Mouse (Mus musculus) thymus, postnatal 25 days (tissue): ENCODE results near the gene Kif22.
A peak's percentile ranks its signal among the peaks of the same experiment; 100 is the strongest.

Experiments
- DNase-seq: peaks from one replicate; pipeline ENCODE4 v3.0.0; 2022

Gene Kif22

DNA sequence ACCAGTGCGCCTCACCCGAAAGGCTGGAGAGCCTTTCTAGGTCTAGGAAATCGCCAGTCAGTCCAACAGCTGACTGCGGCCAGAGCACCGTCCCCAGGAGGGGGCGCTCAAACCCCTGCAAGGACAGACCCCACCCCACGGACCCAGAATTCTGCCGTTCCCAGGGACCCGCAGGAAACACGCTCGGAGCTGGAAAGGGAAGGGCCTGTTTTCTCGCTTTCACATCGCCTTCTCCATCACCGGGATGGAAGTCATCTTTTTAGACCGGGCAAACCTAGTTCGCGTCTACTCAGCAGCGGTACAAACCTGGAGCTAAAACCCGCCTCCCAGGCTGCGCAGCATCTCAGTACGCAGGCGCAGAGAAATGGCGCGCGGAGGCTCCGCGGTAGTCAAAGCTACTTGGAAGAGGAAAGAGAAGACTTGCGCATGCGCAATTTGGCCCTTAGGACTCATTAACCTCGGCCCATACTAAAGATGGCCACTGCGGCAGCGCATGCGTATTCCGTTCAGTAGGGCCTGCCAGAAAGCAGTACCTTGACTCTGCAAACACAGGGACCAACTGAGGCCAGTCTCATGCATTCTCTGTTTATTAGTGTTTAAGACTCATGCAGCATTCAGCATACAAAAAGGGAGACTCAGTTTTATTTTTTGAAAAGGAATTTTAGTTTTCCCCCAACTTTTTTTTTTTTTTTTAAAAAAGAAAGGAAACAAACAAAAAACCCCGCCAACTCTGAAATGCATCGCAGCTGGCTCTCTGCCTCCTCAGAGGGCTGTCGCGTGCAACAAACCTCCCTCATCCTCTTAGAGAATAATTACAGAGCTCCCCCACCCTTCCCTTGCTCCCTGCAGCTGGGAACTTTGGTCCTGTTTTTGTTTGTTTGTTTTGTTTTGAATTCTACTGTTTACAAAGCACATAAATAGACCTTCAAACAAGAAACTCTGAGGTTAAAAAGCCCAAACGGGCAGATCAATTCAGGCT is 25.0 kb downstream of the Kif22 start, which contains the start of gene Pagr1a:
TSS of gene Pagr1a (minus strand) at position 382 of the 979 bp plus-strand sequence.
- peak; percentile 96 for DNase-seq

DNA sequence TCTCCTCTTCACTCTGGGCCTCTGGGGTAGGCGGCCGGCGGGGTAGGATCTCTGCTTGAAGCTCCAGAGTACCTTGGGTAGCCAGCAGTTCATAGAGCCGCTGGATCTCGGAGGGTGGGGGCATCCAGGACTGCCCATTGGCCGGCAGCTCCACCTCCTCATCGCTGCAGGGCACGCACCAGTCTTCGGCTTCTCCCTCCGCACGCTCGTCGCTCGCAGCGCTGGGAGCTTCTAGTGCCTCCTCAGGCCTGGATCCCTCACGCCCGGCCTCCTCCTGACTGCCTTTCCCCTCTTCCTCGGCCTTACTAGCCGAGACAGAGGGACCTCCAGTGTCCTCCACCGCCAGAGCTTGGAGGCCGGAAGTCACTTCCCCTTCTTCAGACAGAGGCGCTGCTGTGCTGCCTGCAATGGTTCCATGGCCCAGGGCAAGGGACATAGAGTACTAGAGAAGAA is 25.8 kb downstream of the Kif22 start:
- no peak for DNase-seq

DNA sequence TGATC is 26.0 kb downstream of the Kif22 start, which contains the start of gene Pagr1b:
TSS of gene Pagr1b (minus strand) at position 4 of the 5 bp plus-strand sequence.
- no peak for DNase-seq

DNA sequence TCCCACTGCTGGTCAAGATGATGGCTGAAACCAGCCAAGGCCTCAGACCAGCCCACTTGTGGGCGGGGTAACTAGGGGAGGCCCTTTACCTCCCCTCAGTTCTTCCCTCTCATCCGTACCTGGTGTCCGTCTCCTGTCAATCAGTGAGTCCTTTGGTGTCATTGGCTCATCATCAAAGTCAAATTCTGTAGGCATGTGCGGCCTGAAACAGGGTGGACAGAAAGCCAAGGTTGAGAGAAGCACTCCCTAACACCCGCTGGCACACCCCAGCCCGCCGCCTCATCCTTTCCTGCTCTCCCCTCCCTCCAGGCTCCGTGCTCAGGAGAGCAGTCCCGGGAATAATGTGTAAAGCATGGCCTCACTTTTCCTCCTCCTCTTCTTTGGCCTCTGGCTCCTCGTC is 26.2 kb downstream of the Kif22 start:
- no peak for DNase-seq

DNA sequence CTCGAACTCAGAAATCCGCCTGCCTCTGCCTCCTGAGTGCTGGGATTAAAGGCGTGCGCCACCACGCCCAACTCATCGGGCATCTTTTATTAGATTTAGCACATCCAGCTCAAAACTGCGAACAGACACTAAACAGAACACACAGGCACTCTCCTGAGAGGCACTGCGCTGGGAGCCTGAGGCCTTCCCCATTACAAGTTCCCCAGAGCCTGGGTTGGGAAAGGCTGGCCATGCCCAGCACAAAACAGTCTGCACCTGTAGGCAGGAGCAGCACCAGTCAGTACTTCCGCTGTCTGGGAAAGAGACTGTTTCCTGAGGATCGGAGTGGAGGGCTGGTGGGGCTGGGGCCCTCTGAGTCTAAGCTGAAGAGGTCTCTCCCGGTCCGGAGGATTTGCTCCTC is 27.3 kb downstream of the Kif22 start:
- DNase-seq, result no peak

DNA sequence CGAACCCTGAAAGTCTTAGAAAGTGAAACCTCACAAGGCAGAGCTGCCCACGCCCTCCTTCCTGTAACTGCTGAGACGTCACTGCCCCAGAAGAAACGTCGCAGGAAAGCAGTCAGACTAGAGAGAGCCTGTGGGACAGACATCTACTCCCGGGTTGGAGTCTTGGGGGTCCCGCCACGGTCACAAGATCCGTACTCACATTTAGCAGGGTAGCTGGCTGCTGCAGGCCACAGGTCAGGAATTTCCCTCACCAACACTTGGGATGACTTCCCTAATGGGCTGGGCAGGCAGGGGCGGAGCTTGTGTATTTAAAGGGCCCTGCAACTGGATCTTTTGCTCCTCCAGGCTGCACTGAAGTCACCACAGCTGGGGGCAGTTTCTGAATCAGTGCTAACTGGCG is 28.0 kb downstream of the Kif22 start, which contains the start of gene Mvp:
TSS of gene Mvp (minus strand) at position 302 of the 400 bp plus-strand sequence.
- peak; percentile 70 for DNase-seq

DNA sequence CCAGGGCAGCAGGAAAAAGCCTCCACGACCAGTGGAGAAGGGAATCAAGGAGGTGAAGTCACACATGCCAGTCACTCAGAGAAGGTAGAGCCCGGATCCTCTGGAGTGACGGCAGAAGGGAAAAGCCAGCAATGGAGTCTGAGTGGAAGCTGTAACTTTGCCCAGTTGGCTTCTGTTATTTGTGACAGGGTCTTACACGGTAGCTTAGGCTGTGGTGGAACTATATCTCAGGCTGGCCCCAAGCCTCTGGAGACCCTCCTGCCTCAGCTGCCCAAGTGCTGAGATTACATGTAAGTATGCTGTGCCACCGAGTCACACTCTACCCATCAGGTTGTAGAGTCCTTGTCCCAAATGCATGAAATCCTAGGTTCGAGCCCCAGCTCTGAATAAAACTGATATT is 28.9 kb downstream of the Kif22 start:
- DNase-seq, result no peak

DNA sequence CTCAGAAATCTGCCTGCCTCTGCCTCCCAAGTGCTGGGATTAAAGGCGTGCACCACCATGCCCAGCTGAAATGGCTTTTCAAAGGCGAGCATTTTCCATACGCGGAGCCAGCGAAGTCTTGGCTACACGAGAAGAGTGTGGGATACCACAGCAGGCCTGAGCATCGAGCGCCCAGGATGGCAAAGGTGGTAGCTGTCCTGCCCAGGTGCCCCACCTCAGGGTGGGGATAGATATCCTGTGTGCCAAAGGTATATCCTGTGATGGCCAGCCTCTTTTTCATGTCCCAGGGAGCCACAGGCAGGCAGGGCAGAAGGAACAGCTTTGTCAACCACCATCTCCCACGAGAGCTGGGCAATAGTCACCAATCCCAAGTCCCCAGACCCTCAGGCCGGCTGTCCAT is 29.4 kb downstream of the Kif22 start:
- DNase-seq, result no peak

DNA sequence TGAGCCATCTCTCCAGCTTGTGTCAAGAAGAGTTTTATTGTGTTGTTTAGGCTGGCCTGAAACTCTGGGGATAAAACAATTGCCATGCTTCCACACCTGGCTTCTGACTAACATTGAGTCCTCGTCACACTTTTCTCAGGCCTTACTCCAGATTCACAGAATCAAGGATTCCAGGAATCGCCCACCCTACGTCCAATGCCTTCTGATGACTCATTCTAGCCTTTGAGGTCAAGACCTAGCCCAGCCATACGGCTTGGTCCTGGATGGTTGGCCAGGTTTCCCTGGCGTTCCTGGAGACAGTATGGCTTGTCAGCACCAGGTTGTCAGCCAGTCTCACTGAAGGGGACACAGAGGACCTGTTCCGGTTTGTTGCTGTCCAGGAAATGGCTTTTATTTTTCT is 29.9 kb downstream of the Kif22 start:
- no peak for DNase-seq

DNA sequence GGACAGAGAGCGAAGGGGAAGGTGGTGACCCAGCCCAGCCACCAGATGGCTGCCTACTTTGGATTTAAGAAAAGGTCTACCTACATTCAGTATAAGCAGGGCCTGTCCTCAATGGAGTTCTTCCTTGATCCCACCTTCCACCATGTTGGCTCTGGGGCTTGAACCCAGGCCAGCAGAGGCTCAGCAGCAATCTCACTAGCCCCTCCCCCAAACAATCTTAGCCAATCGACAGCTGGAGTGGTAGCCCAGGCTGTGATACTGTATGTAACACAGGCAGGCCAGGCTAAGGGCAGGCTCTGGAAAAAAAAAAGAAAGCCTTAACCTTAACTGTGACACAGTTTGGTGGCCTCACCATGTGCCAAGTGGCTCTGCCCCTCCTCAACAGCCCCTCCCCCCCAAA is 30.6 kb downstream of the Kif22 start:
- DNase-seq, result no peak

DNA sequence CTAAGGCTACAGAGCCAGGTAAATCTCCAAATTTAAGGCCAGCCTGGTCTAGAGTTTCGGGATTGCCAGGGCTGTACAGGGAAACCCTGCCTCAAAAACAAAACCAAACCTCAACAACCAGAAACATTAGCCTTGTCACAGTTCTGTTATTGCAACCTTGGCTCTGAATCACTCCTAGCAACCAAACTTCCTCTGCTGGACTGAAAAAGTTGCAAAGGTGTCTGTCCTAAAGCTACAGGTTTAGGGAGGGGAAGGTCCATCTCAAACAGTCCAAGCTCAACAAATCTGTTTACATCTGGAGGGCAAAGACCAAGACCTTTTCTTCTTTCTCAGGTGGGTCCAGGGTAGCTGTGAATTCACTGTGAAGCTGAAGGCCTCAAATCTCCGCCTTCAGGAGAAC is 31.2 kb downstream of the Kif22 start:
- DNase-seq, result no peak

DNA sequence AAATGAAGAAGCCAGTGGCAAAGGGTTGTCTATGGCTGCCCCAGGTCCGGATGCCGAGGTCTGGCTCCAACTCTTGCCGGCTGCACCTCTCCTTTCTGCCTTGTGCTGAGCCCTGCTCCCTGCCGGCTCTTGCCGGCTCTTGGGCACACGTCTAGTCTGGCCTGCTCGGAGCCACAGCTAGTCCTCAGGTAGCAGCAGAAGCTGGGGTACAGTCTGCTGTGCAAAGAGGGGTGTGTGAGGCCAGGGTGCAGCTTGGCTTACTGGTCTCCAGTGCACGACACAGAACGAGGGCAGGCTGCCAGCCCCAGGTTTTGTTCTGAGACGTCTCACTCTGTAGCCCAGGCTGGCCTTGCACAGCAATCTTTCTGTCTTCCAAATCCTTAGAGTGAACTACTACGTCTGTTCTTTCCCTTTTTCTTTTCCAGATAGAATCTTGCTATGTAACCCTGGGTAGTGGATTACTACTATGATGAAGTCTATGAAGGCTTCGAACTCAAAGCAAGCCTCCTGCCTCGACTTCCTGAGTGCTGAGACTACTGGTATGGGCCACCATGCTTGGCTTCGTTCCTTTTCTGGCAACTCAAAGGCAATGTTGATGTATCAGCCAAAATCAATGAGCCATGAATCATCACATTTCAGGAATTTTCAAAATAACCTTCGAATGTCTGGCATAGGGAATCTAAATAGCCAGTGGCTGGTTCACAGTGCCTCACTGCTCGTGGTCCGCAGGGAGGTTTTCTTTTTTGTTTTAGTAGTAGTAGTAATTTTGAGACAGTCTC is 32.8 kb downstream of the Kif22 start:
- no peak for DNase-seq

DNA sequence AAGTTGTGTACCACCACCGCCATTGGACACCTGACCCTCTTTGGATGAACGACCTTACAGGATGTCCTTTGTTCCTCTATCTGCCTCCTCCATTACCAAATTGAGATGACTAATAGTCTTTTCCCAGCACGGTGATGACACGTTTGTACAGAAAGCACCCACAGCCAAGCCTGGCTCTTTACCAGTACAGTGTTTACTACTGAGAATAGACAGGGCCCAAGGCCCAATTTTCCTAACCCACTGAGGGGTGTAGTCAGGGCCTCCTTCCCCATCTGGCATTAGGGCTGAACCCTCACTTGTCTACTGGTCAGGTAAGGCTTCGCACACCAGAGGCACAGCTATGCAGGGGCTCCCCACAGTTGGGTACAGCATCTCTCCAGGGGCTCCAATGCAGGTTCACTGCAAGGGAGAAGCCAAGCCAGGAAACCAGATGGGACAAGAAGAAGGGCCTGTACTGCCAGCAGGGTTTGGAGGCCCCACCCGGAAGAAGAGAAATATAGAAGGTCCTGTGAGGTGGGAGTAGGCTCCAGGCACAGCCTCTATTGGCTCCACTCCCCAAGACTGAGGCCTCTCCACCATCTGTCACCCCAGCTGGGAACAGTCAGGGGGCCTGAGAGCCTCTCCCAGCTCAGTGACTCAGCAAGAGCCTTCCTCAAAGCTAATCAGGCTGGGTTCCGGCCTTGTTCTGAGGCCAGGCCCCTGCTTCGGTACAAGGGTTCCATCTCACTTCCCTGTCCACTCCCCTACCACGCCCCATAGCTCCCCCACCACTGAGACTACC is 33.8 kb downstream of the Kif22 start:
- DNase-seq, result no peak

DNA sequence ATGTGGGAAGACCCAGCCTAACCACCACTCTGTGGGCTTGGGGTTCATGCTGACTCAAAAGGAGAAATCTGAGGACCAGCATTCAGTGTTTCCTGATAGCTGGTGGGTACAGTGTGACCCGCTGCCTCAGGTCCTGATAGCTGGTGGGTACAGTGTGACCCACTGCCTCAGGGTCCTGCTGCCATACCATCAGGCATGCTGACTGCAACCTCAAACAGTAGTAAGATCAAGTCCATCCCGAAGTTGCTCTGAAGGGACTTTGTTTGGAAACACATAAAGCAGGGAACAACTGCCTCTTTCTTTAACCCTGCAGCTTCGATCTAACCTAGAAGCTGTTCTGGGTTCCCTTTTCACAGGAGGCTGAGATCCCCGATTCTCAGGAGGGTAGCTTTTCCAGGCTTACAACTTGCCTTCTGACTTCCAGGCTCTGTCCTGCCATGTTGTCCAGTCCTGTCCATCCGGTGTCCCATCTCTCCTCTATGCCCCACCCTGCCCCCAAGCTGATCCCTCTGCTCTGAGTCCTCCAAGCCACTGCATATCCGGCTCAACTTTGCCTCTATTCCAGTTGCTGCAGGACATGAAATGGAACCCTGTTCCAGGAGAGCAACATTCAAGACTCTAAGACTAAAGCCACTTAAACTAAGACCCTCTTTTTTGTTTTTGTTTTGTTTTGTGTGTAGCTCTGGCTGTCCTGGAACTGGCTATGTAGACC is 34.8 kb downstream of the Kif22 start:
- no peak for DNase-seq

DNA sequence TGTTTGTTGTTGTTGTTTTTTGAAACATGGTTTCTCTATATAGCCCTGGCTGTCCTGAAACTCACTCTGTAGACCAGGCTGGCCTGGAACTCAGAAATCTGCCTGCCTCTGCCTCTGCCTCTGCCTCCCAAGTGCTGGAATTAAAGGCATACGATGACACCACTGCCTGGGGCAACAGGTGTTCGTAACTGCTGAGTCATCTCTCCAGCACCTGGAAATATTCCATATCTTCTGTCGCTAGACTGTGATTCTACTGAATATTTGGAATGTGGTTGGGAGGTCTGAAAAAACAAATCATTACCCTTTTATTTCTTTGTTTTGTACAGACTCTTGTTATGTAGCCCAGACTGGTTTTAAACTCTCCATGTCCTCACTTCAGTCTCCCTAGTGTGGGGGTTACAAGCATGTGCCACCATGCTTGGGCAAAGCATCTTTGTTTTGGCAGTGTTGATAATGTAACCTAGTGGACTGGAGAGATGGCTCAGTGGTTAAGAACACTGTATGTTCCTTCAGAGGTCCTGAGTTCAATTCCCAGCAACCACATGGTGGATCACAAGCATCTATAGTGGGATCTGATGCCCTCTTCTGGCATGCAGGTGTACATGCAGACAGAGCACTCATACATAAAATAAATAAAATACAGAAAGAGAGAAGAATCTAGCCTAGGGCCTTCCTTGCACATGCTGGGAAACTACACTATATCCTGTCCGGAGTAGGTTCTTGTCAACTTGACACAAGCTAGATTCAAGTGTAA is 38.0 kb downstream of the Kif22 start:
- DNase-seq, result no peak

DNA sequence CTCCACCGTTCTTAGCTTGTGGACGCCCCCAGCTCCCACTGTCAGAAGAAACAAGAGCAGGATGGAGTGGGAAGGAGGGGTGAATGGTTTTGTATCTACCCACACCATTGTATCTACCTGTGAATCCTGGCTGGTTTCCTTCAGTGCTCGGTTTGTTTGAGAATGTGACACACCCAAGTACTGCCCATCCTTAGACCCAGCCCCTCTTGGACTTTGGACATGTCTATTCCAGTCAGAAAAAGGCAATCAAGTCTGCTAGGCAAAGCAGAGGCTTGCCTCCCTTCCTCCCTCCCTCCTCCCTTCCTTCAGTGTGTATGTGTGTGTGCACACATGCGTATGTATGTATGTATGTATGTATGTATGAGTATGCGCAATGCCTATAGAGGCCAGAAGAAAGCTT is 38.7 kb downstream of the Kif22 start:
- no peak for DNase-seq

DNA sequence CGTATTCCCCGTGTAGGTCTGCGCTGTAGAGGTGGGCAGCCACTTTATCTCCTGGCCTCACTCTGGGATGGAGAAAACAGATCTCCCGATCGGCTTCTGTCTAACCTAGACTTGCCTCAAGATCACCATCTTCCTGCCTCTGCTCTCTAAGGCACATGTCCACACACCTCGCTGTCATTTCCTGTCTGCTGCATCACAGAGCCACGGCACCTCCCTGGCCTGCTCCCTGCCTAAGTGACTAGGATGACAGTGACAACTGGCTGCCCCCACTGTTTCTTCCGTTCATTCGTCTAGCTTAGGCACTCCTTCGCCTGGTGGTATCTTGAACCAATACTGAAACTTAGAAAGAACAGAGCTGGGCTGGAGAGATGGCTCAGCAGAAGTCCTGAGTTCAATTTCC is 42.7 kb downstream of the Kif22 start:
- peak; percentile 36 for DNase-seq

DNA sequence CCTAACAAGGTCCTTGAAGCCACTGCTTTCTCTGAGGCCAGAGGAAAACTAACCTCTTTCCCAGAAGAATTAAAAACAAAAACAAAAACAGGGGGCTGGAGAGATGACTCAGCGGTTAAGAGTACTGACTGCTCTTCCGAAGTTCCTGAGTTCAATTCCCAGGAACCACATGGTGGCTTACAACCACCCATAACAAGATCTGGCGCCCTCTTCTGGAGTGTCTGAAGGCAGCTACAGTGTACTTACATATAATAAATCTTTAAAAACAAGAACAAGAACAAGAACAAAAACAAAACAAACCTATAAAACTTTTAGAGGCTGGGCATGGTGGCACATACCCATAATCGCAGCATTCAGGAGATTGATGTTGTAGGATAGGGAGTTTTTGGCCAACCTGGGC is 45.8 kb downstream of the Kif22 start:
- peak; percentile 32 for DNase-seq

DNA sequence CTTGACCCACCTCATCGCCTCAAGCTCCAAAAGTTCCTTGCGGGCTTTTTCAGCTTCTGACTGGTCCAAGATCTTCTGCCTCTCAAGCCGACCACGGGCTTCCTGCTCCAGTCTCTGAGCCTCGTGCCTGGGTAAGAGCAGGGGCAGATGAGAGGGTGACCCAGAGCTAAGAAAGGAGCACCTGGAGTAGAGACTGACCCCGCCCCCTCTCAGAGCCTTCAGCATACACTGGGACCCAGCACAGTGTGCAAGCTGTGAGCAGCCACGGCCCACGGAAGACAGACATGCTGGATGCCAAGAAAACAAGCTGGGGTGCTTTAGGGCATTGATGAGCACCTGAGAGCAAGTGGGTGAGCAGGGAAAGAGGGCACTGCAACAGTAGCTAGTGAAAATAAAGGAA is 53.5 kb downstream of the Kif22 start:
- peak; percentile 26 for DNase-seq

DNA sequence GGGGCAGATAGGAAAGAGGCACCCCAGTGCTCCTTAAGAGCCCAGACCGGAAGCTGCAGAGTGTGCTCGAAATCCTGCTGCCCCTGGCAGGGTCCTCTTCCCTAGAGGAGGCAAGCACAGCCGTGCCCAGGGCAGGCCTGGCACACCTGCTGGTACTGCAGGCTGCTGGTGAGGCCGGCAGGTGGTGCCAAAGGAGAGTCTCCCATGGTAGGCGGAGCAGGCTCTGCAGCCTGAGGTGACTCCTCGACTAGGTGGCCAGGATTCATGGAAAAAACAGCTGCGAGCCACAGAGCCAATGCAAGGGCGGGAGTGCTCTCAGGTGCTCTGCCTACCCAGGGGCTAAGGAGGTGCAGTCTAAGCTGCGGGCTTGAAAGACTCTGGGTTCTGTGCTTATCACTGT is 56.0 kb downstream of the Kif22 start:
- peak; percentile 57 for DNase-seq

DNA sequence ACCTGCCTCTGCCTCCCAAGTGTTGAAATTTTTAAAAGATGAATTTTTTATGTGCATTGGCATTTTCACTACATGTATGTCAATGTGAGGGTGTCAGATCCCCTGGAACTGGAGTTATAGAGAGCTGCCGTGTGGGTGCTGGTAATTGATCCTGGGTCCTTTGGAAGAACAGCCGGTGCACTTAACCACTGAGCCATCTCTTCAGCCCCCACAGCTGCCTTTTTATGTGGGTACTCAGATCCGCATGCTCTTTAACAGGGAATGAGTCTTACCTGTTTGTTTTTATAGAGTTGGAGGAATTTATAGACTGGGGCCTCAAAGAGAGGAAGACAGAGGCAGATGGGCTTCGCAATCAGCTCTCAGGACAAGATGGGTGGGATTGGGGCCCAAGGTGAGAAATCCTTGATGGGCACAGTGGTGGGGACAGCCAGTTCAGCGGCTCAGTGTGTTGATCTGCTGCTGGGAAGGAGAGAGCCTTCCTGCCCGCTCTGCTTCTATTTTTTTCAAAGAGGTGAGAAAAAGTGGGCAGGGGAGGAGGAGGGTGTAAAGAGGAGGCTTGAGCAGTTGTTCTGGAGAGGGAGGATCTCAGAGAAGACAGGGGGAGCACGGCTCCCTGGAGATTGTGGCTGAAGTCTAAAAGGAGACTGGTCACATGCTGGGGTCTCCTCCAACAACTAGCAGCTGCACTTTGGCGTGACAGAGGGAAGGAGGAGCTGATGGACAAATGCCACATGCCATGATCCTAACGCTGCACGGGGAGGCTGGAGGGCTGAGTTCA is 57.4 kb downstream of the Kif22 start:
- no peak for DNase-seq
